Mouse (Mus musculus) lung, postnatal 25 days (tissue): Measurements from ENCODE around the gene Cavin3.

Experiments
- DNase-seq: peaks from one replicate; pipeline ENCODE4 v3.0.0; 2022; ENCODE audit warnings: low spot score

Gene Cavin3

GRCm38 (mm10) chr7:105481505-105482411 lies at the start of gene Cavin3:
TSS of gene Cavin3 (minus strand) at chr7:105482300.
- DNase-seq = peak; percentile 71

- no peak for DNase-seq
Measured at GRCm38 (mm10) chr7:105528094-105528493, 46.0 kb upstream of the Cavin3 start.

- no peak for DNase-seq
Measured at GRCm38 (mm10) chr7:105527306-105527937, 45.3 kb upstream of the Cavin3 start.

- no peak for DNase-seq
Measured at GRCm38 (mm10) chr7:105524222-105524621, 42.1 kb upstream of the Cavin3 start.

GRCm38 (mm10) chr7:105520201-105520600 lies 38.1 kb upstream of the Cavin3 start:
- DNase-seq = no peak

- no peak for DNase-seq
Measured at GRCm38 (mm10) chr7:105519771-105520170, 37.7 kb upstream of the Cavin3 start.

- no peak for DNase-seq
Measured at GRCm38 (mm10) chr7:105519336-105519735, 37.2 kb upstream of the Cavin3 start.

GRCm38 (mm10) chr7:105516669-105517360 lies 34.7 kb upstream of the Cavin3 start:
- no peak for DNase-seq

- peak; percentile 35 for DNase-seq
Measured at GRCm38 (mm10) chr7:105515178-105515577, 33.1 kb upstream of the Cavin3 start.

GRCm38 (mm10) chr7:105514561-105514960 lies 32.5 kb upstream of the Cavin3 start:
- no peak for DNase-seq

- DNase-seq = no peak
Measured at GRCm38 (mm10) chr7:105513845-105514291, 31.8 kb upstream of the Cavin3 start.

- no peak for DNase-seq
Measured at GRCm38 (mm10) chr7:105510143-105510542, 28.0 kb upstream of the Cavin3 start.

- DNase-seq = no peak
Measured at GRCm38 (mm10) chr7:105507257-105507656, 25.2 kb upstream of the Cavin3 start.

GRCm38 (mm10) chr7:105501984-105502383 lies 19.9 kb upstream of the Cavin3 start:
- DNase-seq = no peak

GRCm38 (mm10) chr7:105499676-105500075 lies 17.6 kb upstream of the Cavin3 start:
- DNase-seq = no peak

- no peak for DNase-seq
Measured at GRCm38 (mm10) chr7:105498854-105499492, 16.9 kb upstream of the Cavin3 start.

- no peak for DNase-seq
Measured at GRCm38 (mm10) chr7:105497881-105498280, 15.8 kb upstream of the Cavin3 start.

GRCm38 (mm10) chr7:105487104-105487876 lies 5.2 kb upstream of the Cavin3 start:
- DNase-seq = no peak

- no peak for DNase-seq
Measured at GRCm38 (mm10) chr7:105485029-105485428, 2.9 kb upstream of the Cavin3 start.

- peak; percentile 41 for DNase-seq
Measured at GRCm38 (mm10) chr7:105482426-105482825, 326 bp upstream of the Cavin3 start.
